Mouse (Mus musculus) cerebellum, adult 2 months (tissue): ENCODE results near the gene Catsperg1.

Source experiments
- CTCF ChIP-seq: fragments of 200-500 bp; IDR thresholded peaks from 2 replicates; pipeline ENCODE4 v1.5.1; 2011; ENCODE audit warnings: low read depth, mild to moderate bottlenecking, control low read depth, low read length, moderate library complexity, borderline replicate concordance; ENCODE audit not compliant: insufficient read depth
- POLR2A ChIP-seq: fragments of 200-500 bp; IDR thresholded peaks from 2 replicates; pipeline ENCODE4 v1.6.1; 2011; ENCODE audit warnings: low read length, control low read depth, borderline replicate concordance; ENCODE audit not compliant: insufficient read depth

- no peak for TF ChIP-seq POLR2A
- no peak for TF ChIP-seq CTCF
Observed at GRCm38 (mm10) chr7:29232247-29233013, 18.6 kb upstream of the Catsperg1 start, which contains the start of gene Kcnk6.
